In the genomic region with DNA sequence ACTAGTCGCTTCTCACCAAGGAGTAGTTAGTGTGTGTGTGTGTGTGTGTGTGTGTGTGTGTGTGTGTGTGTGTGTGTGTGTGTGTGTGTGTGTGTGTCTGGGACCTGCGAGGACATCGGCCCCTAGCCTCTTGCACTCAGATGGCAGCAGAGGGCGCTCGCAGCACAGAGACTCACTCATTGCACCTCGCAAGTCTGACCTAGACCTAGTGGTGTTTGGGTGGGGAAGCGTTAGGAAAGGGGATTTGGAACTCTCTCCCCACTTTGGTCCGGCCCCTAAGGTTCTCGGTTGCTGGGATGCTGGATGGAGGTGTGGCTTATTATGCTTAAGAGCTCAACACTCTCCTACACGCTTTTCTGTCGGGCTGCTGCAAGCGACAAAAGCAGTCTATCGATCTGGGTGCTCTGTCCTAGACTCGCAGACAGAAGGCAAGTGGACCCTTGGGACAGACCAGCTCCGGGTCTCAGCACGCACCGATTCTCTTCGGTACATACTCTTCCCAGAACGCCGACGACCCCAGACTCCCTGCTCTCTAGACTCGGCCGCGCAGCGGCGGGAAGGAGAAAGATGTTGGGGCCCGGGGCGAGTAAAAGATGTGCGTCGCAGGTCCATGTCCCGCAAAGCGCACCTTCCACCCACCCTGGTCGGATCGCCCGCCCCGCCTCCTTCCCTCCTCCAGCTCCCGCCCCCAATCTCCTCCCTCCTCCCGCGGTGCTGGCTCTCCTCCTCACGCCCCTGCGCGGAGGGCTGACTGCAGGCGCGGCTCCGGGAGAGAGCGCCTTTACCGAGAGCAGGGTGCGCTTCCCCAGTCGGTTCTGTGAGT, we compare ENCODE assay signal across 8 mouse cellular contexts. TPM values are rescaled to one million over a fixed set of nuclear protein-coding genes. Genes with fewer than 3 reads are reported as not detected.
DNase-seq lines count a peak whose midpoint lies in the region; ATAC-seq and TF ChIP-seq lines count a peak whose summit lies in the region.

A gene (plus strand): TSS at position 750 of the 823 bp plus-strand sequence.

- peak within 1 kb of the TSS; percentile 65 for H3K9ac ChIP-seq in hindbrain, embryonic 13.5 days

- no peak for TF ChIP-seq CTCF in Patski (IDR thresholded peaks at IDR 0.05)

- H3K4me1 ChIP-seq in hindbrain, embryonic 13.5 days (replicated peaks), result peaks cover 18% of the 10 kb centered on the region

- CTCF ChIA-PET in Patski (lab: Charles Lee), result interaction anchor here (0.7 to 2.4 kb wide), 20 partner anchors 12 to 196 kb away, joined by 3 to 12 read pairs (median 4); a partner anchor contains a TSS

- 0% methylated on average over 46 of the region's 49 CpGs for WGBS in hindbrain, embryonic 13.5 days

- H3K27me3 ChIP-seq in Patski, result peaks cover 59% of the 10 kb centered on the region
- peaks cover 88% of the 10 kb centered on the region for H3K27me3 ChIP-seq in hindbrain, embryonic 13.5 days

- peak within 1 kb of the TSS; percentile 75 for H3K4me2 ChIP-seq in hindbrain, embryonic 13.5 days

- ATAC-seq in Patski, result peak; percentile 45
- peak; percentile 79 for ATAC-seq in hindbrain, embryonic 13.5 days (ENCODE audit: low FRiP score)

- peak; percentile 28 for DNase-seq in Patski (ENCODE audit: low read depth, low spot score)
- peak; percentile 94 for DNase-seq in cerebellum, postnatal 10 days
- DNase-seq in frontal cortex, postnatal 14 days (ENCODE audit: low spot score in 2 of 2), result peak; percentile 68 to 80
- DNase-seq in layer of hippocampus, postnatal 14 days (ENCODE audit: low spot score in 2 of 2), result peak; percentile 81 to 89
- peak; percentile 87 for DNase-seq in lung, postnatal 10 days
- DNase-seq in ovary, postnatal 36 days (ENCODE audit: low spot score), result peak; percentile 81
- DNase-seq in thymus, postnatal 14 days, result peak; percentile 81

- POLR2A ChIA-PET in Patski (lab: Charles Lee), result interaction anchor here (0.6 to 1.2 kb wide), 3 partner anchors 58 to 68 kb away, joined by 3 to 4 read pairs (median 3); no protein-coding TSS in a partner anchor

- H3K36me3 ChIP-seq in hindbrain, embryonic 13.5 days, result no peaks in the 10 kb centered on the region

- peak within 1 kb of the TSS; percentile 45 for H3K4me3 ChIP-seq in hindbrain, embryonic 13.5 days

- H3K27ac ChIP-seq in hindbrain, embryonic 13.5 days, result no peak within 1 kb of the TSS

- H3K9me3 ChIP-seq in hindbrain, embryonic 13.5 days, result no peaks in the 10 kb centered on the region

- in situ Hi-C loops in Patski (cut with MboI; ENCODE audit: low pct_unique_long_range_greater_than_20kb), result loop anchor here (5.0 to 25.0 kb wide), 2 partner anchors 65 to 200 kb away; a partner anchor contains a TSS

RNA-seq across cellular contexts. Expression of the gene that starts here (rescaled TPM):
- polyA plus RNA-seq in Patski (2021), result not detected
- polyA plus RNA-seq in hindbrain, embryonic 13.5 days (2015; fragmentation: Nextera tagmentation; extraction: Ambion mirVana), result 0.47 and 0.55 TPM in 2 replicates
- total RNA-seq in layer of hippocampus, postnatal 14 days (2021), result under 1 TPM; 0.18 to 0.43 TPM

Comparison
In these comparisons a context has a peak if more than half of its experiments do, and no peak if none do; other contexts are left out.
1. Peak in DNase-seq and ATAC-seq in Patski; RNA of the gene not detected or under 1 TPM.
2. Peak in ATAC-seq, H3K4me3 ChIP-seq, H3K9ac ChIP-seq and H3K4me2 ChIP-seq in hindbrain, embryonic 13.5 days; RNA of the gene not detected or under 1 TPM.
3. Peak in DNase-seq in layer of hippocampus, postnatal 14 days; RNA of the gene not detected or under 1 TPM.
4. DNase-seq: peak in every context shown above with its lines; median percentile 94 in cerebellum, postnatal 10 days; 87 in lung, postnatal 10 days; 85 in layer of hippocampus, postnatal 14 days; 81 in ovary, postnatal 36 days; 81 in thymus, postnatal 14 days; 74 in frontal cortex, postnatal 14 days; 28 in Patski.